Mouse (Mus musculus): Measurements from ENCODE around the gene Megf11.
A peak's percentile ranks its signal among the peaks of the same experiment; 100 is the strongest.
"Not testable (repeated sequence)": the region's sequence is repeated elsewhere in the genome, so short reads cannot be mapped to it uniquely, and the experiment has no call there.

The Megf11 gene

DNA sequence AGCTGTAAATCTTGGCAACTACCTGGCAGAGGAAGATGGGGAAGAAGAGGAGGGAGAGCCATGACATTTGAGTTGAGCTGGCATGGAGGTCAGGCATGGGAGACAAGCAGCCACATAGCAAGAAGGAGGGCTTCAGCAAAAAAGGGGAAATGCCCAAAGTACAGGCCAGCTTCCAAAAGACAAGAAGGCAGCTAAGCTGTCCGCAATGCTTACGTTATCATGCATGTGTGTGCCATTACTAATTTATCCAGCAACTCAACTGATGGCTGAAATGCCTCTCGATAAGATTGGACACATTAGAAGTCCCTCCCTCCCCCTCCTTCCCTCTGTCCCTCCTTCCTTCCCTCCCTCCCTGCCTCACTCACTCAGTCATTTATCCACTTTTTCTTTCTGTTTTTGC is 260.0 kb downstream of the Megf11 start:
- no peak for DNase-seq (ENCODE audit: inconsistent ontology term)

DNA sequence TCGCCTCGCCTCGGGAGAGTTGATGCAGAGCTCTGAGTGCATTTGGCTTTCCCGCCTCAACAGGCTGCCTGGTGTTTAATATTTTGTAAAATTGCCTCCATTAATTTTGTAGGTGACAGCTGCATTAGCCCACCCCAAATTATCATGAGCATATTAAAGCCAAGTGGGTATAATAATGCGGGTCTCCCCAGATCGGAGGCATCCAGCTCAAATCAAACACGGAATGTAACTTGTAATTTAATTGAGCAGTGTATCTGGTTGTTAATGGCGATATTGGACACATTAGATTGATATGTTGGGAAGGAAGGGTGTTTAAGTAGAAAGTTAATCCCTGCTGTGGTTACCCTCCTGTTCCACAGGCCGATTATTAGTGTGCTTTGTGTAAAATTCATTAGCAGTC is 264.0 kb downstream of the Megf11 start:
- no peak for DNase-seq (ENCODE audit: inconsistent ontology term)

GRCm38 (mm10) chr9:64649892-64650291 is 264.5 kb downstream of the Megf11 start:
- DNase-seq (ENCODE audit: inconsistent ontology term) = no peak

- no peak for DNase-seq (ENCODE audit: inconsistent ontology term)
Observed at GRCm38 (mm10) chr9:64651181-64651580, 265.8 kb downstream of the Megf11 start.

DNA sequence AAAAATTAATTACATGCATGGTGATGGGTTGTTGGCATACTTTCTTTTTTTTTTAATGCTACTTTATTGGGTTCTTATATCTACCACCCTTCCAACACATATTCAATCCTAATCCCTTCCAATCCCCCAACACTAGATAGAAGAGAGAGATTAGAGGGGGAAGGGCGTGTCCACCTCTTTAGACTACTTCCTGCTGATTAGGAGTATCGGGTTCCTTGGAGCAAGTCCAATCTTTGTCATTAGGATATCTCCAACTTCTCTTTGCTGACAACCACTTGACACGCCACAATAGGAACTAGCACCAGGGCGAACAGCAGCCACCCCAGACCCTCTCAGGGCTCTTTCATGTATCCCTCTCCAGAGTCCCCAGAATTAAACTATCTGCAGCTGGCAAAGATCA is 266.3 kb downstream of the Megf11 start:
- no peak for DNase-seq (ENCODE audit: inconsistent ontology term)

DNA sequence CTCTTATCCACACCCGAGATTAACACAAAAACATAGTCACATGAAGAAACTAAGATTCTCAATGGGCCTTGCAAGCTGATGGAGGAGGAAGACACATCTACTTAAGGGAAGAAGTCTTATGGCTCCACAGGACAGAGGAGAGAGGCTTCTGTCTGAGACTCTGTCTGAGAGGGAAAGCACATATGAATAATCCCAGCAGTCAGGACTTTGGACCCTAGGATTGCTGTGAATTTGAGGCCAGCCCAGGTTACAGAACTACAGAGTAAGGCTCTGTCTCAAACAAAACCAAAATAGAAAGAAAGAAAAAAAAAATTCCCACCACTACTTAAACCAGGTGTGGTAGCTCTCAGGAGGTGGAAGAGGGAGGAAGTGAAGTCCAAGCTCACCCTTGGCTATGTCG is 266.7 kb downstream of the Megf11 start:
- no peak for DNase-seq (ENCODE audit: inconsistent ontology term)

- no peak for DNase-seq (ENCODE audit: inconsistent ontology term)
Observed at GRCm38 (mm10) chr9:64652841-64653361, 267.5 kb downstream of the Megf11 start.

- DNase-seq (ENCODE audit: inconsistent ontology term) = no peak
Observed at GRCm38 (mm10) chr9:64654723-64655122, 269.3 kb downstream of the Megf11 start.

- DNase-seq (ENCODE audit: inconsistent ontology term) = no peak
Observed at GRCm38 (mm10) chr9:64656613-64657012, 271.2 kb downstream of the Megf11 start.

GRCm38 (mm10) chr9:64660222-64660621 is 274.8 kb downstream of the Megf11 start:
- DNase-seq (ENCODE audit: inconsistent ontology term) = no peak

GRCm38 (mm10) chr9:64664612-64665011 is 279.2 kb downstream of the Megf11 start:
- no peak for DNase-seq (ENCODE audit: inconsistent ontology term)

DNA sequence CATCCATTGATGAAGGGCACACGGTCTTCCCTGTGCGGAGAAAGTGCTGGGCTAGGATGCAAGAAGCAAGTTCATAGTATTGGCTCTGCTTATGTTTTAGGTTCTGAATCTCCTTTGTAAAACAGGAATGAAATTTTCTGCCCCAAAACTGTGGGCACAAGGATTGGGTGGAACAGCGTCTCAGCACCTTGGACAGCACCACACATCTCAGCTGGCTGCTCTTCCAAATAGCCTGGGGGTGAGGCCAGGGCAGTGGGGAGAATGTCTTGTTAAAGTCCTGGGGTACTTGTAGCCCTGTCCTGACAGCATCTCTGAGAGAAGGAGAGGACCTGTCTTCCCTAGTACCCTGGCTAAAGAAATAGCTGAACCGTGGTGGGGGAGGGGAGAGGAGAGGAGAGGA is 281.1 kb downstream of the Megf11 start:
- DNase-seq (ENCODE audit: inconsistent ontology term) = peak; percentile 45

DNA sequence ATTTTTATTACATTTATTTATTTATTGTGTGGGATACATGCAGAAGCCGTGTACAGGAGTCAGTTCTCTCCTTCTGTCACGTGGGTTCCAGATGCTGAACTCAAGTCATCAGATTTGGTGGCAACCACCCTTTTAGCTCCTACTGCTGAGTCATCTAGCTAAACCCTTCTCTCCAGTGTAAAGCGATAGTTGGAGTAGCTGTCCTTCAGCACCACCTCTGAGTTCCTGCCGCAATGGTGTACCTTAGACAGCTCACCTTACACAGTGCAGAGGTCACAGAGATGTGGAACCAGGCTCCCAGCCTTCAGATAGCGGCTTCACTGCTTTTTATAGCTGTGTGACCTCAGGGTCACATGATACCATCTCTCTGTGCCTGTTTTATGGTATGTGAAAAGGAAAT is 282.1 kb downstream of the Megf11 start:
- peak; percentile 51 for DNase-seq (ENCODE audit: inconsistent ontology term)

GRCm38 (mm10) chr9:64668001-64668400 is 282.6 kb downstream of the Megf11 start:
- DNase-seq (ENCODE audit: inconsistent ontology term) = no peak

GRCm38 (mm10) chr9:64671341-64672319 is 286.2 kb downstream of the Megf11 start:
- not testable (repeated sequence) for DNase-seq (ENCODE audit: inconsistent ontology term)

GRCm38 (mm10) chr9:64687122-64688014 is 301.9 kb downstream of the Megf11 start:
- no peak for DNase-seq (ENCODE audit: inconsistent ontology term)

GRCm38 (mm10) chr9:64688015-64688394 is 302.6 kb downstream of the Megf11 start:
- no peak for DNase-seq (ENCODE audit: inconsistent ontology term)

DNA sequence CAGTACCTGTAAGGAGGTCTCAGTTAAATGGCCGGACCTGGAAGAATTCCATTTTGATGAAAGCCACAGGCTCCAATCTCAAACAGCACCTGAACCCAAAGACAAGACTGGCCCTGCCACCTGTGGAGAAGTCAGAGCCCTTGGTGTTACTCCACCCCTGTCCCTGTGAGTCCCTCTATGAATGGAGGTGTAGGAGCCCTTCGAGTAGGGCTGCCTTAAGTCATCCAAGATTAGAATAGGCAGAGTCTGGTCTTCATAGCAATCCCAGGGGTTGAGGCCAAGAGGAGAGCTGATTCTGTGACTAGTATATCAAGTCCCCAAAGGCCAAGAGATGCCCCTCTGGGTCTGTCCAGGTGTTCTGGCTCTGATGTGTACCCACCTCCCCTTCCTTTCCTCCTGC is 305.3 kb downstream of the Megf11 start:
- no peak for DNase-seq (ENCODE audit: inconsistent ontology term)

- DNase-seq (ENCODE audit: inconsistent ontology term) = peak; percentile 45
Observed at GRCm38 (mm10) chr9:64691176-64691575, 305.8 kb downstream of the Megf11 start.

GRCm38 (mm10) chr9:64693094-64693493 is 307.7 kb downstream of the Megf11 start:
- no peak for DNase-seq (ENCODE audit: inconsistent ontology term)

- no peak for DNase-seq (ENCODE audit: inconsistent ontology term)
Observed at GRCm38 (mm10) chr9:64695266-64695665, 309.8 kb downstream of the Megf11 start.

GRCm38 (mm10) chr9:64696404-64696803 is 311.0 kb downstream of the Megf11 start:
- no peak for DNase-seq (ENCODE audit: inconsistent ontology term)
